Mouse (Mus musculus) MEL (cell line): ENCODE results near the gene Serpina3m. TPM values are rescaled to one million over a fixed set of nuclear protein-coding genes. Genes with fewer than 3 reads are reported as not detected.

Experiments used
- DNase-seq: peaks from one replicate; pipeline ENCODE4 v3.0.0; 2011; ENCODE audit warnings: low read depth, low spot score
- H3K27ac ChIP-seq: 2 replicates; pipeline ENCODE4 v1.5.1; 2012; ENCODE audit warnings: low read depth, mild to moderate bottlenecking, control low read depth, low read length, moderate library complexity; ENCODE audit not compliant: control insufficient read depth
- H3K27me3 ChIP-seq, 2 experiments: fragments of 150-350 bp in 1 of 2; sonication (generic) in 1 of 2; 2 replicates each; pipeline ENCODE4 v1.6.1; 2012; ENCODE audit warnings: low read length in 2 of 2, mild to moderate bottlenecking in 2 of 2, improper control_type of control experiment in 1 of 2, moderate library complexity in 1 of 2; ENCODE audit not compliant: insufficient read depth in 2 of 2, control insufficient read depth in 1 of 2
- H3K36me3 ChIP-seq, 2 experiments: 2 replicates each; pipeline ENCODE4 v1.6.1; 2012 to 2014; ENCODE audit warnings: low read length in 2 of 2, improper control_type of control experiment in 1 of 2, inconsistent platforms in 1 of 2, mild to moderate bottlenecking in 1 of 2; ENCODE audit not compliant: insufficient read depth in 2 of 2, control insufficient read depth in 1 of 2
- H3K4me1 ChIP-seq, 2 experiments: fragments of 150-350 bp in 1 of 2; sonication (generic) in 1 of 2; 2 replicates each; pipeline ENCODE4 v1.6.1; 2012; ENCODE audit warnings: low read length in 2 of 2, improper control_type of control experiment in 1 of 2, mild to moderate bottlenecking in 1 of 2; ENCODE audit not compliant: insufficient read depth in 2 of 2, control insufficient read depth in 1 of 2
- H3K4me3 ChIP-seq, 2 experiments: fragments of 150-350 bp in 1 of 2; sonication (generic) in 1 of 2; 2 replicates each; pipeline ENCODE4 v1.5.1; 2012; ENCODE audit warnings: low read depth in 2 of 2, low read length in 2 of 2, mild to moderate bottlenecking in 2 of 2, moderate library complexity in 2 of 2, control low read depth in 1 of 2, improper control_type of control experiment in 1 of 2; ENCODE audit not compliant: control insufficient read depth in 1 of 2, insufficient read depth in 1 of 2
- H3K79me2 ChIP-seq: 2 replicates; pipeline ENCODE4 v1.6.1; 2012; ENCODE audit warnings: mild to moderate bottlenecking, low read length, moderate library complexity; ENCODE audit not compliant: control insufficient read depth, poor library complexity, insufficient read depth
- H3K9ac ChIP-seq: 2 replicates; pipeline ENCODE4 v1.6.1; 2012; ENCODE audit warnings: low read depth, mild to moderate bottlenecking, control low read depth, low read length, moderate library complexity; ENCODE audit not compliant: control insufficient read depth, poor library complexity, severe bottlenecking
- H3K9me3 ChIP-seq: fragments of 150-350 bp; sonication (generic); replicated peaks from 2 replicates; pipeline ENCODE4 v1.6.1; 2012; ENCODE audit warnings: mild to moderate bottlenecking, low read length, improper control_type of control experiment, moderate library complexity; ENCODE audit not compliant: insufficient read depth
- POLR2AphosphoS2 ChIP-seq: IDR thresholded peaks from 2 replicates; pipeline ENCODE4 v1.6.1; 2011; ENCODE audit warnings: low read length, improper control_type of control experiment
- ZMIZ1 ChIP-seq: IDR thresholded peaks from 2 replicates; pipeline ENCODE4 v1.6.1; 2012; ENCODE audit warnings: low read depth, mild to moderate bottlenecking, inconsistent platforms, low read length, improper control_type of control experiment, moderate library complexity
- polyA plus RNA-seq, 2 experiments: library from polyadenylated mRNA; stranded (reverse) in 1 of 2; unstranded in 1 of 2; fragments of >175 nt in 1 of 2; fragments of >200 nt in 1 of 2; gene quantifications; 2 replicates each; pipeline versions ENCODE4 v1.2.1 to v1.2.4; 2012; ENCODE audit warnings: low replicate concordance in 2 of 2, low read depth in 1 of 2; ENCODE audit not compliant: insufficient read length in 2 of 2, insufficient read depth in 1 of 2, missing spikeins in 1 of 2
- total RNA-seq: library from RNA; depleted of rRNA; stranded (reverse); fragments of 300-350 nt; gene quantifications from 2 replicates; pipeline ENCODE4 v1.2.3, GENCODE M21; 2012; rRNA removed

Gene Serpina3m
- total and polyA plus RNA-seq, 3 experiments, result not detected

DNA sequence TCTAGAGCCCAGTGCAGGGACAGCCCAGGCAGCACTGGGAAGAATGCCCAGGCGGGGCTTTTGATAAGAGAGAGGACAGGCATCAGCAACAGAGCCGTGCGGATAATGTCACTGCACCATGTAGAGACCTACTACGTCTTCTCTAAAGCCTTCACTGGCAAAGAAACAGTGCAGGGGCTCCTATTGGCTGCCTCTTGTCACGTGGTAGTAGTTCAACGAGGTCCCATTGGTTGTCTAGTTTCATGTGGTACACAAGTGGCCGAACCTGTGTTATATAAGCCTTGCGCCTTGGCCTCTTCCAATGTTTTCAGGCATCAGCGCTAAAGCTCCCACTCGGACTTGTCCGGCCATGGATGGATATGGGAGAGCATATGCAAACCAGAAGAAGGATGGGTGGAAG is 105.4 kb downstream of the Serpina3m start:
- no peaks in the 10 kb centered on the region for H3K36me3 ChIP-seq
- no peaks in the 10 kb centered on the region for H3K9me3 ChIP-seq
- H3K27me3 ChIP-seq, result no peaks in the 10 kb centered on the region
- H3K79me2 ChIP-seq, result no peaks in the 10 kb centered on the region
- no peak overlapping the region for H3K4me3 ChIP-seq
- H3K9ac ChIP-seq, result no peak overlapping the region
- no peak for TF ChIP-seq ZMIZ1
- TF ChIP-seq POLR2AphosphoS2, result no peak
- H3K27ac ChIP-seq, result no peak overlapping the region
- DNase-seq, result no peak
- no peaks in the 10 kb centered on the region for H3K4me1 ChIP-seq

Other genes with a start within 250 kb of the Serpina3m start
- gene Serpina5, start 237.4 kb upstream of the Serpina3m start, total RNA-seq, result not detected in 2 replicates
- gene Serpina5, start 237.4 kb upstream of the Serpina3m start, polyA plus RNA-seq, result not detected
- gene Serpina3a, start 225.8 kb upstream of the Serpina3m start, total RNA-seq, result not detected in 2 replicates
- not detected for gene Serpina3a, start 225.8 kb upstream of the Serpina3m start, polyA plus RNA-seq
- not detected in 2 replicates for gene Serpina3b, start 210.5 kb upstream of the Serpina3m start, total RNA-seq
- gene Serpina3b, start 210.5 kb upstream of the Serpina3m start, polyA plus RNA-seq, result not detected
- not detected in 2 replicates for gene Serpina3c, start 184.6 kb upstream of the Serpina3m start, total RNA-seq
- gene Serpina3c, start 184.6 kb upstream of the Serpina3m start, polyA plus RNA-seq, result not detected
- gene Serpina3f, start 123.9 kb upstream of the Serpina3m start, total RNA-seq, result not detected in 2 replicates
- not detected for gene Serpina3f, start 123.9 kb upstream of the Serpina3m start, polyA plus RNA-seq
- gene Serpina3g, start 102.2 kb upstream of the Serpina3m start, total RNA-seq, result 0.19 and 0.33 TPM in 2 replicates
- under 1 TPM in 1 of 2 experiments, not detected in 1; 0.24 TPM for gene Serpina3g, start 102.2 kb upstream of the Serpina3m start, polyA plus RNA-seq
- gene Serpina3i, start 75.4 kb upstream of the Serpina3m start, total RNA-seq, result not detected in 2 replicates
- not detected for gene Serpina3i, start 75.4 kb upstream of the Serpina3m start, polyA plus RNA-seq
- not detected in 2 replicates for gene Serpina3j, start 23.9 kb upstream of the Serpina3m start, total RNA-seq
- gene Serpina3j, start 23.9 kb upstream of the Serpina3m start, polyA plus RNA-seq, result not detected
- not detected in 2 replicates for gene Serpina3k, start within 50 bp of the Serpina3m start, total RNA-seq
- not detected for gene Serpina3k, start within 50 bp of the Serpina3m start, polyA plus RNA-seq
- not detected in 2 replicates for gene Serpina3n, start 68.2 kb downstream of the Serpina3m start, total RNA-seq
- gene Serpina3n, start 68.2 kb downstream of the Serpina3m start, polyA plus RNA-seq, result not detected
- gene Gsc, start 134.8 kb downstream of the Serpina3m start, total RNA-seq, result not detected in 2 replicates
- gene Gsc, start 134.8 kb downstream of the Serpina3m start, polyA plus RNA-seq, result not detected